Mouse (Mus musculus) megakaryocyte, embryonic 14.5 days (primary cell): ENCODE results near the gene Gm49661. TPM values are rescaled to one million over a fixed set of nuclear protein-coding genes. Genes with fewer than 3 reads are reported as not detected.

Experiments used
- H3K27me3 ChIP-seq: replicated peaks from 2 replicates; pipeline ENCODE3; 2012; ENCODE audit warnings: inconsistent platforms
- H3K36me3 ChIP-seq: replicated peaks from 2 replicates; pipeline ENCODE3; 2012; ENCODE audit warnings: low read length, inconsistent platforms, mixed read lengths
- H3K4me1 ChIP-seq: 2 replicates; pipeline ENCODE4 v1.6.1; 2012; ENCODE audit warnings: inconsistent platforms
- H3K4me3 ChIP-seq: replicated peaks from 2 replicates; pipeline ENCODE3; 2012; ENCODE audit warnings: moderate library complexity, mild to moderate bottlenecking, inconsistent platforms
- H3K9me3 ChIP-seq: 2 replicates; pipeline ENCODE4 v1.6.1; 2012; ENCODE audit warnings: inconsistent platforms
- FLI1 ChIP-seq: IDR thresholded peaks from 2 replicates; pipeline ENCODE4 v1.6.1; 2012; ENCODE audit warnings: low read length, inconsistent platforms, mixed read lengths
- GATA1 ChIP-seq: IDR thresholded peaks from 3 replicates; pipeline ENCODE4 v1.6.1; 2012; ENCODE audit warnings: mixed read lengths, low read length, inconsistent platforms, borderline replicate concordance
- polyA plus RNA-seq: library from polyadenylated mRNA; stranded (reverse); fragments of >175 nt; gene quantifications from 2 replicates; pipeline ENCODE4 v1.2.3, GENCODE M21; 2012; ENCODE audit warnings: low replicate concordance; ENCODE audit not compliant: insufficient read depth

The Gm49661 gene
- polyA plus RNA-seq, 1 experiment: not detected

- H3K9me3 ChIP-seq: no peaks in the 10 kb centered on the region
- no peaks in the 10 kb centered on the region for H3K36me3 ChIP-seq
- H3K4me3 ChIP-seq: peak overlapping the region; percentile 34
- no peak for TF ChIP-seq GATA1
- TF ChIP-seq FLI1: no peak
- H3K27me3 ChIP-seq: peaks cover 88% of the 10 kb centered on the region
- peaks cover 51% of the 10 kb centered on the region for H3K4me1 ChIP-seq
These were observed 35.3 kb downstream of the Gm49661 start for GRCm38 (mm10) chr8:84933767-84934559.

- TF ChIP-seq GATA1 (no peak), FLI1 (no peak)
- peaks cover 75% of the 10 kb centered on the region for H3K27me3 ChIP-seq
These were observed 38.7 kb downstream of the Gm49661 start for GRCm38 (mm10) chr8:84930582-84930981.

GRCm38 (mm10) chr8:84928456-84929306, 40.6 kb downstream of the Gm49661 start:
- Histone ChIP-seq H3K9me3 (no peaks in the 10 kb centered on the region), H3K4me3 (peak overlapping the region; percentile 57), H3K36me3 (no peaks in the 10 kb centered on the region), H3K4me1 (peaks cover 21% of the 10 kb centered on the region), H3K27me3 (peaks cover 69% of the 10 kb centered on the region)
- TF ChIP-seq GATA1 (no peak), FLI1 (no peak)

More at GRCm38 (mm10) chr8:84930582-84930981, 38.7 kb downstream of the Gm49661 start:
- Histone ChIP-seq H3K9me3 (no peaks in the 10 kb centered on the region), H3K4me1 (peaks cover 40% of the 10 kb centered on the region), H3K36me3 (no peaks in the 10 kb centered on the region), H3K4me3 (no peak overlapping the region)

- peaks cover 21% of the 10 kb centered on the region for H3K4me1 ChIP-seq
- no peaks in the 10 kb centered on the region for H3K36me3 ChIP-seq
- H3K9me3 ChIP-seq: no peaks in the 10 kb centered on the region
- TF ChIP-seq FLI1: no peak
- TF ChIP-seq GATA1: no peak
- no peak overlapping the region for H3K4me3 ChIP-seq
- H3K27me3 ChIP-seq: peaks cover 63% of the 10 kb centered on the region
These were observed 41.7 kb downstream of the Gm49661 start for GRCm38 (mm10) chr8:84927513-84927912.

DNA sequence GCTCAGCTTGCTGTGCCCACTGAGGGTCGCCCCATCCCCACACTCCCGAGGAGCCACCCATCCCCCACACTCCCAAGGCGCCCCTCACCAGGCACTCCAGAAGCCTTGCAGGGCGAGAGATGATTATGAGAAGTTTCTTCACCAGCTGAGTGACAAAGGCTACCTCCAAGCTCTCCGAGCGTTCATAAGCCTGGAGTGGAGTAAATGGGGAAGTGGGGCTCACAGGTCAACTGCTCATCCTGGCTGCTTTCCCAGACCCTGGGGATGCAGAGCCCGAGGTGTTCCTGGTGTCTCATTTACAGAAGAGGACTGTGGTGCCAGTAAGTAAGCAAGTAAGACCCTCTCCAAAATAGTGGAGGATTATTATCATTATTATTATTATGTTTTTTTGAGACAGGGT, 43.7 kb downstream of the Gm49661 start:
- Histone ChIP-seq H3K4me3 (no peak overlapping the region), H3K4me1 (peaks cover 32% of the 10 kb centered on the region), H3K27me3 (peaks cover 50% of the 10 kb centered on the region), H3K9me3 (no peaks in the 10 kb centered on the region), H3K36me3 (no peaks in the 10 kb centered on the region)
- TF ChIP-seq FLI1: no peak
- TF ChIP-seq GATA1: no peak

GRCm38 (mm10) chr8:84921596-84921995, 47.6 kb downstream of the Gm49661 start:
- H3K27me3 ChIP-seq: peaks cover 38% of the 10 kb centered on the region
- no peaks in the 10 kb centered on the region for H3K9me3 ChIP-seq
- H3K4me1 ChIP-seq: peaks cover 12% of the 10 kb centered on the region
- TF ChIP-seq GATA1: no peak
- no peak overlapping the region for H3K4me3 ChIP-seq
- no peaks in the 10 kb centered on the region for H3K36me3 ChIP-seq

- Histone ChIP-seq H3K27me3 (peaks cover 30% of the 10 kb centered on the region), H3K4me3 (no peak overlapping the region), H3K36me3 (no peaks in the 10 kb centered on the region), H3K4me1 (peaks cover 16% of the 10 kb centered on the region), H3K9me3 (no peaks in the 10 kb centered on the region)
- TF ChIP-seq FLI1 (no peak), GATA1 (no peak)
These were observed 50.6 kb downstream of the Gm49661 start for GRCm38 (mm10) chr8:84918646-84919045.

DNA sequence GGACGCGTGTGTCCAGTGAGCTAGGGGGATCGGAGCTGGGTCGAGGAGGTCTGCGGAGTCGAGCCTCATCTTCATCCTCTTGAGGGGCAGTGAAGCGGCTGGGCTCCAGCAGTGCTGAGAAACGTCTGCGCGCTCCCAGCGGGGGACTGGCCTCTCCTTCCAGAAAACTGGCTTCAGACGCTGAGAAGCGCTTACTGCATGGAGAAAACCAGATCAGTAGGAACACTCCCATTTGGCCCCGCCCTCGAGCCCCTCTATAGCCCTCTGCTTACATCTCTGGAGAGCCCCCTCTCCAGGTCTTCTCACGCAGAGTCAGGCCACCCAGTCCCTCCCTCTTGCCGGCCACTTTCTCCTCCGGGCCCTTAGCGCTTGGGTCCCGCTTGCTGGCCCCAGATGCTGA, 51.5 kb downstream of the Gm49661 start:
- Histone ChIP-seq H3K4me1 (peaks cover 25% of the 10 kb centered on the region), H3K36me3 (no peaks in the 10 kb centered on the region), H3K9me3 (no peaks in the 10 kb centered on the region), H3K4me3 (no peak overlapping the region), H3K27me3 (peaks cover 33% of the 10 kb centered on the region)
- TF ChIP-seq GATA1 (no peak), FLI1 (no peak)

Other genes with a start within 250 kb of the Gm49661 start
- 2.7 and 19.7 TPM in 2 replicates for gene G430095P16Rik, start 246.4 kb downstream of the Gm49661 start, polyA plus RNA-seq
- gene Nfix, start 169.1 kb downstream of the Gm49661 start, polyA plus RNA-seq: 18.4 and 27.4 TPM in 2 replicates
- gene Dand5, start 146.6 kb downstream of the Gm49661 start, polyA plus RNA-seq: 3.1 TPM in 1 of 2 replicates, not detected in the other
- 37.4 and 49.3 TPM in 2 replicates for gene Gadd45gip1, start 137.9 kb downstream of the Gm49661 start, polyA plus RNA-seq
- 338 and 623 TPM in 2 replicates for gene Rad23a, start 128.8 kb downstream of the Gm49661 start, polyA plus RNA-seq
- gene Calr, start 122.5 kb downstream of the Gm49661 start, polyA plus RNA-seq: 235 and 510 TPM in 2 replicates
- gene Farsa, start 112.4 kb downstream of the Gm49661 start, polyA plus RNA-seq: 30.7 and 64.8 TPM in 2 replicates
- gene Syce2, start 97.3 kb downstream of the Gm49661 start, polyA plus RNA-seq: 24.3 and 63.0 TPM in 2 replicates
- 13.9 and 24.1 TPM in 2 replicates for gene Gcdh, start 75.5 kb downstream of the Gm49661 start, polyA plus RNA-seq
- gene Klf1, start 67.5 kb downstream of the Gm49661 start, polyA plus RNA-seq: 7.9 and 11.9 TPM in 2 replicates
- gene Dnase2a, start 60.9 kb downstream of the Gm49661 start, polyA plus RNA-seq: 3.5 and 13.5 TPM in 2 replicates
- 0.20 TPM in 1 of 2 replicates, not detected in the other for gene Mast1, start 32.1 kb downstream of the Gm49661 start, polyA plus RNA-seq
- not detected in 2 replicates for gene Rtbdn, start 22.4 kb downstream of the Gm49661 start, polyA plus RNA-seq
- gene Prdx2, start 154 bp upstream of the Gm49661 start, polyA plus RNA-seq: 68.6 and 73.1 TPM in 2 replicates
- 248 and 286 TPM in 2 replicates for gene Rnaseh2a, start 334 bp upstream of the Gm49661 start, polyA plus RNA-seq
- gene Junb, start 9.3 kb upstream of the Gm49661 start, polyA plus RNA-seq: 743 and 797 TPM in 2 replicates
- 7.3 and 8.9 TPM in 2 replicates for gene Hook2, start 21.2 kb upstream of the Gm49661 start, polyA plus RNA-seq
- 0.27 TPM in 1 of 2 replicates, not detected in the other for gene Best2, start 45.1 kb upstream of the Gm49661 start, polyA plus RNA-seq
- gene Asna1, start 55.8 kb upstream of the Gm49661 start, polyA plus RNA-seq: 103 and 181 TPM in 2 replicates
- 123 and 539 TPM in 2 replicates for gene Trir, start 57.4 kb upstream of the Gm49661 start, polyA plus RNA-seq
- 5.1 and 5.3 TPM in 2 replicates for gene Tnpo2, start 67.5 kb upstream of the Gm49661 start, polyA plus RNA-seq
- gene Fbxw9, start 90.6 kb upstream of the Gm49661 start, polyA plus RNA-seq: 14.6 and 15.5 TPM in 2 replicates
- gene Gm5741, start 98.5 kb upstream of the Gm49661 start, polyA plus RNA-seq: 8.7 TPM in 1 of 2 replicates, not detected in the other
- gene Dhps, start 102.3 kb upstream of the Gm49661 start, polyA plus RNA-seq: 43.5 and 103 TPM in 2 replicates
- 8.8 and 10.6 TPM in 2 replicates for gene Wdr83os, start 111.3 kb upstream of the Gm49661 start, polyA plus RNA-seq
- gene Wdr83, start 111.9 kb upstream of the Gm49661 start, polyA plus RNA-seq: 19.7 TPM in 1 of 2 replicates, not detected in the other
- 3.8 and 26.4 TPM in 2 replicates for gene Man2b1, start 113.8 kb upstream of the Gm49661 start, polyA plus RNA-seq
- gene Zfp791, start 153.7 kb upstream of the Gm49661 start, polyA plus RNA-seq: not detected in 2 replicates
- gene Cks1brt, start 182.5 kb upstream of the Gm49661 start, polyA plus RNA-seq: not detected in 2 replicates